Mouse (Mus musculus) G1E (cell line): Measurements from ENCODE around the gene Hs3st2. TPM values are rescaled to one million over a fixed set of nuclear protein-coding genes. Genes with fewer than 3 reads are reported as not detected.

Source experiments
- ATAC-seq: 2 replicates; pipeline ENCODE4 v1.8.0; 2016; ENCODE audit warnings: mild to moderate bottlenecking; ENCODE audit not compliant: insufficient number of reproducible peaks, poor library complexity, low FRiP score, severe bottlenecking; ENCODE audit errors: extremely low read depth
- DNase-seq: peaks from one replicate; pipeline ENCODE4 v3.0.0; 2012; ENCODE audit warnings: low spot score
- H3K27me3 ChIP-seq: 2 replicates; pipeline ENCODE4 v1.6.1; 2012; ENCODE audit warnings: mild to moderate bottlenecking, low read length, inconsistent platforms; ENCODE audit not compliant: insufficient read depth
- H3K36me3 ChIP-seq: replicated peaks from 2 replicates; pipeline ENCODE3; 2012; ENCODE audit warnings: mild to moderate bottlenecking, inconsistent platforms
- H3K4me1 ChIP-seq: 2 replicates; pipeline ENCODE4 v1.6.1; 2012; ENCODE audit warnings: low read depth, low read length, inconsistent platforms, mixed read lengths; ENCODE audit not compliant: insufficient read depth
- H3K4me3 ChIP-seq: 2 replicates; pipeline ENCODE4 v1.5.1; 2012; ENCODE audit warnings: low read depth, mild to moderate bottlenecking, inconsistent platforms, low read length, moderate library complexity, mixed read lengths
- H3K9me3 ChIP-seq: replicated peaks from 2 replicates; pipeline ENCODE4 v1.6.1; 2012; ENCODE audit warnings: inconsistent platforms
- CTCF ChIP-seq: IDR thresholded peaks from 2 replicates; pipeline ENCODE4 v1.5.1; 2012; ENCODE audit warnings: low read depth, low read length, inconsistent platforms, mixed read lengths
- GATA1 ChIP-seq: IDR thresholded peaks from 2 replicates; pipeline ENCODE4 v1.6.1; 2012; ENCODE audit warnings: borderline replicate concordance, low read length, inconsistent platforms, mixed read lengths
- GATA2 ChIP-seq: IDR thresholded peaks from 2 replicates; pipeline ENCODE4 v1.6.1; 2012; ENCODE audit warnings: low read depth, low read length, inconsistent platforms, borderline replicate concordance
- POLR2AphosphoS5 ChIP-seq: IDR thresholded peaks from 2 replicates; pipeline ENCODE4 v1.6.1; 2012; ENCODE audit warnings: low read depth, low read length, inconsistent platforms; ENCODE audit not compliant: insufficient replicate concordance
- TAL1 ChIP-seq: conservative IDR thresholded peaks from 2 replicates; pipeline ENCODE4 v1.6.1; 2012; ENCODE audit warnings: low read depth, low read length, inconsistent platforms, mixed read lengths
- polyA plus RNA-seq: library from polyadenylated mRNA; stranded (reverse); fragments of >175 nt; gene quantifications from 2 replicates; pipeline ENCODE4 v1.2.3, GENCODE M21; 2012
- total RNA-seq, 2 experiments: library from RNA; stranded (forward) in 1 of 2; stranded (reverse) in 1 of 2; fragments of 200-1000 nt in 1 of 2; fragments of >200 nt in 1 of 2; fragmentation: Nextera tagmentation in 1 of 2; gene quantifications; 2 replicates each; pipeline ENCODE4 v1.2.3; 2014 to 2017

Gene Hs3st2
- total and polyA plus RNA-seq, 3 experiments: 0.27 TPM; not detected in 2

GRCm38 (mm10) chr7:121466331-121466730 is 74.7 kb downstream of the Hs3st2 start:
- Histone ChIP-seq H3K4me3 (no peak overlapping the region), H3K36me3 (no peaks in the 10 kb centered on the region), H3K9me3 (no peaks in the 10 kb centered on the region), H3K27me3 (no peaks in the 10 kb centered on the region), H3K4me1 (no peaks in the 10 kb centered on the region)
- no peak for DNase-seq
- TF ChIP-seq GATA1 (no peak), POLR2AphosphoS5 (no peak), TAL1 (no peak), GATA2 (no peak), CTCF (no peak)
- ATAC-seq: no peak

GRCm38 (mm10) chr7:121469435-121469834 is 77.8 kb downstream of the Hs3st2 start:
- no peak for ATAC-seq
- Histone ChIP-seq H3K9me3 (no peaks in the 10 kb centered on the region), H3K27me3 (no peaks in the 10 kb centered on the region), H3K36me3 (no peaks in the 10 kb centered on the region), H3K4me3 (no peak overlapping the region), H3K4me1 (no peaks in the 10 kb centered on the region)
- DNase-seq: no peak
- TF ChIP-seq GATA1: no peak
- no peak for TF ChIP-seq CTCF
- no peak for TF ChIP-seq POLR2AphosphoS5
- no peak for TF ChIP-seq TAL1
- no peak for TF ChIP-seq GATA2

GRCm38 (mm10) chr7:121478302-121478701 is 86.6 kb downstream of the Hs3st2 start:
- DNase-seq (no peak), ATAC-seq (no peak)
- no peaks in the 10 kb centered on the region for H3K4me1 ChIP-seq
- no peaks in the 10 kb centered on the region for H3K9me3 ChIP-seq
- H3K27me3 ChIP-seq: no peaks in the 10 kb centered on the region; the same call in 1 of the 2 replicates
- H3K4me3 ChIP-seq: no peak overlapping the region
- no peaks in the 10 kb centered on the region for H3K36me3 ChIP-seq
- no peak for TF ChIP-seq GATA1
- no peak for TF ChIP-seq CTCF
- TF ChIP-seq POLR2AphosphoS5: no peak
- TF ChIP-seq TAL1: no peak

- no peaks in the 10 kb centered on the region for H3K36me3 ChIP-seq
- H3K27me3 ChIP-seq: no peaks in the 10 kb centered on the region; the same call in 1 of the 2 replicates
- H3K9me3 ChIP-seq: no peaks in the 10 kb centered on the region
- TF ChIP-seq TAL1: no peak
- no peak for TF ChIP-seq POLR2AphosphoS5
- TF ChIP-seq GATA2: no peak
- no peak for TF ChIP-seq GATA1
- no peak for TF ChIP-seq CTCF
- ATAC-seq: no peak
- H3K4me1 ChIP-seq: no peaks in the 10 kb centered on the region
- no peak overlapping the region for H3K4me3 ChIP-seq
- DNase-seq: no peak
These were observed 88.4 kb downstream of the Hs3st2 start for GRCm38 (mm10) chr7:121480106-121480505.

GRCm38 (mm10) chr7:121484590-121484989 is 92.9 kb downstream of the Hs3st2 start:
- H3K27me3 ChIP-seq: no peaks in the 10 kb centered on the region
- no peak overlapping the region for H3K4me3 ChIP-seq
- no peaks in the 10 kb centered on the region for H3K4me1 ChIP-seq
- TF ChIP-seq POLR2AphosphoS5 (no peak), GATA2 (no peak)
- DNase-seq: no peak
- no peak for ATAC-seq
- no peaks in the 10 kb centered on the region for H3K9me3 ChIP-seq
- H3K36me3 ChIP-seq: no peaks in the 10 kb centered on the region

- ATAC-seq (no peak), DNase-seq (no peak)
- no peaks in the 10 kb centered on the region for H3K36me3 ChIP-seq
- TF ChIP-seq GATA1 (no peak), POLR2AphosphoS5 (no peak), TAL1 (no peak), GATA2 (no peak), CTCF (no peak)
- H3K4me1 ChIP-seq: no peaks in the 10 kb centered on the region
- H3K4me3 ChIP-seq: no peak overlapping the region
- H3K9me3 ChIP-seq: no peaks in the 10 kb centered on the region
- H3K27me3 ChIP-seq: no peaks in the 10 kb centered on the region
These were observed 93.6 kb downstream of the Hs3st2 start for GRCm38 (mm10) chr7:121485266-121485665.

GRCm38 (mm10) chr7:121487291-121487690 is 95.6 kb downstream of the Hs3st2 start:
- ATAC-seq: no peak
- no peak for TF ChIP-seq CTCF
- TF ChIP-seq GATA2: no peak
- TF ChIP-seq GATA1: no peak
- TF ChIP-seq TAL1: no peak
- no peak for TF ChIP-seq POLR2AphosphoS5

More at GRCm38 (mm10) chr7:121487291-121487690, 95.6 kb downstream of the Hs3st2 start:
- Histone ChIP-seq H3K4me1 (no peaks in the 10 kb centered on the region), H3K4me3 (no peak overlapping the region), H3K36me3 (no peaks in the 10 kb centered on the region), H3K9me3 (no peaks in the 10 kb centered on the region), H3K27me3 (no peaks in the 10 kb centered on the region)
- no peak for DNase-seq
